Mouse (Mus musculus): ENCODE results near the gene Rxfp2. TPM values are rescaled to one million over a fixed set of nuclear protein-coding genes. Genes with fewer than 3 reads are reported as not detected.

Gene Rxfp2
- total and polyA plus RNA-seq, 2 experiments = not detected

DNA sequence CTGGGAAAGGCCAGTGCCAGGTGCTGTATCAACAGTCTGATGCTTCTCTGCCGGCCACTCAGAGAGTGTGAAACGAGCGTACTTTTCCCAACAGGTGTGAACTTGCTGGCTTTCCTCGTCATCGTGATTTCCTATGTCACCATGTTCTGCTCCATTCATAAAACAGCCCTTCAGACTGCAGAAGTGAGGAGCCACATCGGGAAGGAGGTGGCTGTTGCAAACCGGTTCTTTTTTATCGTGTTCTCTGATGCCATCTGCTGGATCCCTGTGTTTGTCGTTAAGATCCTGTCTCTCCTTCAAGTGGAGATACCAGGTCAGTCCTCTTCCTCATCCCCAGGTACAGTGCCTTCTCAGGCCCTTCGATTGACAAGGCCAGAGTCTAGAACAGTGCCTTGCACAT, 51.6 kb downstream of the Rxfp2 start:
- Histone ChIP-seq H3K4me1 (ENCODE audit: control insufficient read depth, insufficient read depth, low read length) (no peaks in the 10 kb centered on the region), H3K27me3 (ENCODE audit: control insufficient read depth, insufficient read depth, low read length) (0 out of 2 replicates have a peak, but pooled peaks cover 2% of the 10 kb centered on the region), H3K36me3 (ENCODE audit: control insufficient read depth, insufficient read depth, low read length) (no peaks in the 10 kb centered on the region), H3K4me3 (ENCODE audit: insufficient read depth, low read depth, low read length) (no peak overlapping the region), H3K79me2 (ENCODE audit: control insufficient read depth, insufficient read depth, low read length) (no peaks in the 10 kb centered on the region), H3K27ac (replicated peaks; ENCODE audit: insufficient read depth, low read depth, low read length) (no peak overlapping the region), H3K9ac (ENCODE audit: low read depth, low read length) (no peak overlapping the region)
- no peak for DNase-seq (ENCODE audit: extremely low read depth, low read depth, low spot score)
- WGBS = 18% methylated on average over 10 of the region's 10 CpGs
- TF ChIP-seq CTCF (IDR thresholded peaks at IDR 0.05; ENCODE audit: low read depth, low read length) (no peak), POLR2A (IDR thresholded peaks at IDR 0.05; ENCODE audit: extremely low read depth, insufficient read depth, low read length) (no peak)

- H3K79me2 ChIP-seq (ENCODE audit: control insufficient read depth, insufficient read depth, low read length) = no peaks in the 10 kb centered on the region
- no peaks in the 10 kb centered on the region for H3K4me1 ChIP-seq (ENCODE audit: control insufficient read depth, insufficient read depth, low read length)
- no peak for DNase-seq (ENCODE audit: extremely low read depth, low read depth, low spot score)
- H3K27me3 ChIP-seq (ENCODE audit: control insufficient read depth, insufficient read depth, low read length) = 0 out of 2 replicates have a peak, but pooled peaks cover 2% of the 10 kb centered on the region
- H3K9ac ChIP-seq (ENCODE audit: low read depth, low read length) = no peak overlapping the region
- no peaks in the 10 kb centered on the region for H3K36me3 ChIP-seq (ENCODE audit: control insufficient read depth, insufficient read depth, low read length)
- H3K4me3 ChIP-seq (ENCODE audit: insufficient read depth, low read depth, low read length) = no peak overlapping the region
- no peak overlapping the region for H3K27ac ChIP-seq (replicated peaks; ENCODE audit: insufficient read depth, low read depth, low read length)
- TF ChIP-seq POLR2A (IDR thresholded peaks at IDR 0.05; ENCODE audit: extremely low read depth, insufficient read depth, low read length) (no peak), CTCF (IDR thresholded peaks at IDR 0.05; ENCODE audit: low read depth, low read length) (no peak)
These were observed 53.3 kb downstream of the Rxfp2 start for GRCm38 (mm10) chr5:150071738-150072137.

DNA sequence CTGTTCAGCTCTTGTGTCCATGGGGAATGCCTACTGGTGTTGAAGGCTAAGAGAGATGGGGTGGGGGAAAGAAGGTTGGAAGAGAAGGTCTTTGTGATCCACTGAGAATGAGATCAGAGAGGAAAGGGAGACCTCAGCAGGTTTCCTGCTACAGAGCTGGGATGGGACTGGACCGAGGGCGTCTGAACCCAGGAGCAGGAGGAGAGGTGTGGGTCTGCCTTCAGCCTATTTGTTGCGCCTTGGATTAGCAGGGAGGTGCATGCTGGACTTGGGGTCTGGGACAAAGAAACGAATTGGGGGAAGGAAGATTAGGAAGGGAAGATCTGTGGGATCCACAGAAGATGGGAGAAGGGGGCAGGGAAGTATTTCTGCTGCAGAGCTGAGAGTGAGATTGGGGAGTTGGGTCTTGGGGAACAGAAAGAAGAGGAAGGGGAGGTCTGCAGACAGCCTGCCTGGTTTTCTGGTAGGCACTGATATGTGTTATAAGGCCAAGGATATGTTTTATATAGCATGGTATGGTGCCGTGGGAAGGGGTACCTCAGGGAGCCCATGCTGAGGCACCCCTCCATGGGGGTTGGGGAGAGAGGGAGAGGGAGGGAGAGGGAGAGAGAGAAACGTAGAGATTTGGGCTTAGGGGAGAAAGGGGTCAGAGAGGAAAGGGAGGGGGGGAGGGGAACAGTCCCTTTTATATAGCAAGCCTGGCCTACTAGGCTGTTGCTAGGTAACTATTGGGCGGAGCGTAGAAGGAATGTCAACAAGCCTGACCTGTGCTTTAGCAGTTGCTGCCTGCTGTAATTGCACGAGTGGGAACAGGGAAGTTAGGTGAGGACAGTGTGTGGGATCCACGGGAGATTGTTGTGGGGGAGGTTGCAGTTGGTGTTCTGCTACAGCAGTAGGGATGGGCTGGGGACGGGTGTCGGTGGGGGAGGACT, 61.7 kb downstream of the Rxfp2 start:
- Histone ChIP-seq H3K27me3 (ENCODE audit: control insufficient read depth, insufficient read depth, low read length) (peaks cover 5% of the 10 kb centered on the region; the same call in 1 of the 2 replicates), H3K79me2 (ENCODE audit: control insufficient read depth, insufficient read depth, low read length) (no peaks in the 10 kb centered on the region), H3K9ac (ENCODE audit: low read depth, low read length) (no peak overlapping the region), H3K36me3 (ENCODE audit: control insufficient read depth, insufficient read depth, low read length) (no peaks in the 10 kb centered on the region), H3K4me3 (ENCODE audit: insufficient read depth, low read depth, low read length) (no peak overlapping the region), H3K4me1 (ENCODE audit: control insufficient read depth, insufficient read depth, low read length) (no peaks in the 10 kb centered on the region), H3K27ac (replicated peaks; ENCODE audit: insufficient read depth, low read depth, low read length) (no peak overlapping the region)
- no peak for TF ChIP-seq POLR2A (IDR thresholded peaks at IDR 0.05; ENCODE audit: extremely low read depth, insufficient read depth, low read length)
- no peak for TF ChIP-seq CTCF (IDR thresholded peaks at IDR 0.05; ENCODE audit: low read depth, low read length)
- 34% methylated on average over 12 of the region's 12 CpGs for WGBS
- DNase-seq (ENCODE audit: extremely low read depth, low read depth, low spot score) = no peak

GRCm38 (mm10) chr5:150082696-150083095, 64.2 kb downstream of the Rxfp2 start:
- no peaks in the 10 kb centered on the region for H3K79me2 ChIP-seq (ENCODE audit: control insufficient read depth, insufficient read depth, low read length)
- no peak for DNase-seq (ENCODE audit: extremely low read depth, low read depth, low spot score)
- 89% methylated on average over 14 of the region's 14 CpGs for WGBS
- H3K9ac ChIP-seq (ENCODE audit: low read depth, low read length) = no peak overlapping the region
- no peak overlapping the region for H3K4me3 ChIP-seq (ENCODE audit: insufficient read depth, low read depth, low read length)
- no peaks in the 10 kb centered on the region for H3K36me3 ChIP-seq (ENCODE audit: control insufficient read depth, insufficient read depth, low read length)
- H3K4me1 ChIP-seq (ENCODE audit: control insufficient read depth, insufficient read depth, low read length) = no peaks in the 10 kb centered on the region
- TF ChIP-seq CTCF (IDR thresholded peaks at IDR 0.05; ENCODE audit: low read depth, low read length) (no peak), POLR2A (IDR thresholded peaks at IDR 0.05; ENCODE audit: extremely low read depth, insufficient read depth, low read length) (no peak)
- H3K27me3 ChIP-seq (ENCODE audit: control insufficient read depth, insufficient read depth, low read length) = peaks cover 5% of the 10 kb centered on the region; the same call in 1 of the 2 replicates
- H3K27ac ChIP-seq (replicated peaks; ENCODE audit: insufficient read depth, low read depth, low read length) = no peak overlapping the region

DNA sequence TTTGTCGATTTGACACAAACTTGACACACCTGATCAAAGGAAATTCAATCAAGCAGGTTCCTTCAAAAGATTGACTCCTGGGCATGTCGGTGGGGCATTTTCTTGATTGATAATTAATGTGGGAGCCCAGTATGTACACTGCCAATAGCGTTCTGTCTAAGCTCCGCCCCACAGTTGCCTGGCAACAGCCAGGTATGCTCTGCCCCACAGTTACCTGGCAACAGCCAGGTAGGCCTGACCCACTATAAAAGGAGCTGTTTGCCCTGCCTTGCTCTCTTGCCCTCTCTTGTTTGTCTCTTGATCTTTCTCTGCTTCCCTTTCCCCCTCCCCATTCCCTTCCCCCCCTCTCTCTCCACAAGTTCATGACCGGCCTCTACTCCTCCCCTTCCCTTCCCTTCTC, 64.7 kb downstream of the Rxfp2 start:
- H3K36me3 ChIP-seq (ENCODE audit: control insufficient read depth, insufficient read depth, low read length) = no peaks in the 10 kb centered on the region
- H3K4me3 ChIP-seq (ENCODE audit: insufficient read depth, low read depth, low read length) = no peak overlapping the region
- H3K27ac ChIP-seq (replicated peaks; ENCODE audit: insufficient read depth, low read depth, low read length) = no peak overlapping the region
- no peak overlapping the region for H3K9ac ChIP-seq (ENCODE audit: low read depth, low read length)
- 45% methylated on average over 5 of the region's 5 CpGs for WGBS
- DNase-seq (ENCODE audit: extremely low read depth, low read depth, low spot score) = no peak
- TF ChIP-seq POLR2A (IDR thresholded peaks at IDR 0.05; ENCODE audit: extremely low read depth, insufficient read depth, low read length) (no peak), CTCF (IDR thresholded peaks at IDR 0.05; ENCODE audit: low read depth, low read length) (no peak)
- H3K27me3 ChIP-seq (ENCODE audit: control insufficient read depth, insufficient read depth, low read length) = peaks cover 5% of the 10 kb centered on the region; the same call in 1 of the 2 replicates
- H3K4me1 ChIP-seq (ENCODE audit: control insufficient read depth, insufficient read depth, low read length) = no peaks in the 10 kb centered on the region
- H3K79me2 ChIP-seq (ENCODE audit: control insufficient read depth, insufficient read depth, low read length) = no peaks in the 10 kb centered on the region

- Histone ChIP-seq H3K79me2 (ENCODE audit: control insufficient read depth, insufficient read depth, low read length) (no peaks in the 10 kb centered on the region), H3K4me3 (ENCODE audit: insufficient read depth, low read depth, low read length) (no peak overlapping the region), H3K27me3 (ENCODE audit: control insufficient read depth, insufficient read depth, low read length) (peaks cover 3% of the 10 kb centered on the region; the same call in 1 of the 2 replicates), H3K9ac (ENCODE audit: low read depth, low read length) (no peak overlapping the region), H3K4me1 (ENCODE audit: control insufficient read depth, insufficient read depth, low read length) (no peaks in the 10 kb centered on the region), H3K27ac (replicated peaks; ENCODE audit: insufficient read depth, low read depth, low read length) (no peak overlapping the region), H3K36me3 (ENCODE audit: control insufficient read depth, insufficient read depth, low read length) (no peaks in the 10 kb centered on the region)
- TF ChIP-seq POLR2A (IDR thresholded peaks at IDR 0.05; ENCODE audit: extremely low read depth, insufficient read depth, low read length) = no peak
- TF ChIP-seq CTCF (IDR thresholded peaks at IDR 0.05; ENCODE audit: low read depth, low read length) = peak; percentile 78
- DNase-seq (ENCODE audit: extremely low read depth, low read depth, low spot score) = peak; percentile 4
- 10% methylated on average over 6 of the region's 6 CpGs for WGBS
These were observed 79.1 kb downstream of the Rxfp2 start for GRCm38 (mm10) chr5:150097620-150098019.
